Mouse (Mus musculus): ENCODE measurements around the gene Ampd2.

Gene Ampd2

DNA sequence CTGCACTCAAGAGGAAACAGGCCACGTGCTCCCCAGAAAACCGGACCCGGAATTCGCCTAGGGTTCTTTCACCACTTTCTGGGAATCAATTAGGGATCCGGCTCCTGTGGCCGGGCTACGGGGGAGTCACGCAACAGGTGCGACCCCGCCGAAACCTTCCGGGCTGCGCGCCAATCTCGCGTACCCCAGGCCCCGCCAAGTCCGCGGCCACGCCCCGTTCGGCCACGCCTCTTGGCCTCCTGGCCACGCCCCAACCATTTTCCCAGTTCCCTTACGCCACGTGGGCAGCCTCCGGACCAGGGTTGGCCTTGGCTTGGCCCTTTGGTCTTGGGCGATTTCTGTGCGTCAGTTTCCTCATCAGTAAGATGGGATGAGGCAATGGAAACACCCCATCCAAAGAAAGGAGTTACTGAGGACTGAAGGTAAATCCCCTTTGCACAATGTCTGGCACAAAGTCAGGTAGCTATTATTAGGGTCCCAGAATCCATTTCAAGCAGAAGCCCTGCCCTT is at the start of gene Ampd2:
Gene Ampd2 (minus strand): TSS at position 182 of the 510 bp plus-strand sequence.
- peak; percentile 96 for DNase-seq (ENCODE audit: low spot score)

DNA sequence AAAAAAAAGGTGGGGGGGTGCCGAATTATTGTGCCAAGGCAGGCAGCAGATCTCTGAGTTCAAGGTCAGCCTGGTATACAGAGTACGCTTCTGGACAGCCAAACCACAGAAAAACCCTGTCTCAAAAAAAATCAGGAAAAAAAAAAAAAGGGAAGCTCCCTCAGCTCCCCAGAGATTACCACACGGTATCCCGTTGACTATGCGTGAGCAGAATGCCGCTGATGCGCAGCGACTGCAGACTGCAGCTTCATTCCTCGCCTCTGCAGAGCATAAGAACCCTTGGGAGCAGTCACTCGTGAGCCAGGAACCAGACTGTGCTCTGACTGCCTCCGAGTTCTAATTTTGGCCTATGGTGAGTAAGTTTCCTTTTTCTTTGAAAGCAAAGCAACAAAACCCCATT is 48.2 kb upstream of the Ampd2 start:
- DNase-seq (ENCODE audit: low spot score), result no peak

DNA sequence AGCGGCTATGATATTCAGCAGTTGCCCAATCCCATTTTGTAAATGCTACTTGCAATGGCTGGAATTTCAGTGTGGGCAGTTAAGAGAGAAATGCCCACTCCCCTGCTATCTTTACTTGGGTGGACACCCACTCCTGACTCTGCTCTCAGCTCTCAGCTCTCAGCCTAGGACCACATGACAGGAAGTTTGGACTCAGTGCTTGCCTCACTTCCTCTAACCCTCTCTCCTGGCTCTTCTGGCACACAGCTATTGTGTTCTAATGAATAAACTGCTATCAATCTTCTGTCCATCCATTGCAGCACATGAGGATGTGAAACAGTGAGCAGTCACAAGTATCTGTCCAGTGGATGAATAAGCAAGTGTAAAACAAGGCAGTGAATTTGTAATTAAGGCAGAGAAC is 46.0 kb upstream of the Ampd2 start:
- no peak for DNase-seq (ENCODE audit: low spot score)

DNA sequence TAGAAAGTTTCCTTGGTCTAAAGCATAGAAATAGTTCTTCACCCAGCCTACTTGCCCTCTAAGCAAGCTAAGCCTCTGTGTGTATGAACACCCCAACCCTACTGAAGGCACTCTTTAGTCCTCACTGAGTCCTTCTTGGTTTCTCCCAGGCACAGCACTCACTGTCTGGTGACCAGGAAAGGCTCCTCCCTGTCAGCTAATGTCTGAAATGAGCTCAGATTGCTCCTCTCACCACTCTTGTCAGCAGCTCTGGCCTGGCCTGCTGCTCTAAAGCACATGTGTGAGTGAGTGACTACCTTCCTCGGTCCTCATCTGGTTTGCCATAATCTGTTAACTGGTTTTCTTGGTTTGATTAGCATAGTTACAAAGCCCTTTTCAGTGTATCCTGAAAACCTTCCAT is 45.4 kb upstream of the Ampd2 start:
- DNase-seq (ENCODE audit: low spot score), result no peak

DNA sequence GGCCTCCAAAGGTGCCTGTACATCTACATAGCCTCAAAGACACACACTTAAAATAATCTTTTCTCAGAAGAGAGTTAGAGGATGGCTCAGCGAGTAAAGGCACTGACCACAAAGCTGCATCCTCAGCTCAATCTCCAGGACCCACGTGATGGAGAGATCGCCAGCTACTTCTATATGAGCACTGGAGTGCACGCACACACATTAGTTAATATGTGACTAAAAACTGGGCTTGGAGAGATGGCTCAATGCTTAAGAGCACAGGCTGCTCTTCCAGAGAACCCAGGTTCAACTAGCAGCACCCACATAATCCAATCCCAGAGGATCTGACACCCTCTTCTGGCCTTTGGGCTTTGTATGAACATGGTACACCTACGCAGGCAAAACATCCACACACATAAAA is 44.8 kb upstream of the Ampd2 start:
- DNase-seq (ENCODE audit: low spot score), result no peak

DNA sequence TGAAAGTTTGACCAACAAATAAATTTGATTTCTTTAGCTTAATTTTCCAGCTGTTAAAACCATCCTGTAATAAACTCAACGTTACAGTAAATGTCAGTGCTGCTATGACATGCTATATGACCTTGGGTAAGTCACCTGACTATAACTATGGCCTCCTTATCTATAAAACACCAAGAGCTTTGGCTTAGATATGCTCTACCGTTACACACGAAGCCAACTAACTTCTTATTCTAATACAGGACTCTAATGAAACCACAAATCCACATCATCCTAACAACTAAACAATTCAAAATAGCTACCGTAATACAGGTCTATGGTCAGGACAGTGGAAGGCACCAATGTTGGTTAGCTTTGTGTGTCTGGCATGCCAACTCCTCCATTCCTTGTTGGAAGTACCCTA is 43.4 kb upstream of the Ampd2 start:
- no peak for DNase-seq (ENCODE audit: low spot score)

DNA sequence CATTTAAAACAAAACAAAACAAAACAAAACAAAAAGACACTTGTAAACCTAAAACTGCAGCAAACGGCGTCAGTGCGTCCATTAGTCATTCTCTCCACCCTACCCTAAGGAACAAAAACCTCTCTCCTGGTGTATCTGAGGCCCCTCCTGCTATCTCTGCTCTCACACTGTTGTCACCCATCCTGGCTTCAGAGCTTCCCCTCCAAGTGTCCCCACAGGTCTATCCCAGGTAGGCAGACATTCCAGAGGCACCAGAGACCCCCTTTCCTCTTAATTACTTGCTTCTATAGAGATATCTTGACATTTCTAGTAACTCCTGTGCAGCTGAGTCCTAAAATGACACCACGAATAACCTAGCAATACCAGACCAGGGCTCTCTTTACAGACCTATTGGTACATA is 42.9 kb upstream of the Ampd2 start:
- no peak for DNase-seq (ENCODE audit: low spot score)

DNA sequence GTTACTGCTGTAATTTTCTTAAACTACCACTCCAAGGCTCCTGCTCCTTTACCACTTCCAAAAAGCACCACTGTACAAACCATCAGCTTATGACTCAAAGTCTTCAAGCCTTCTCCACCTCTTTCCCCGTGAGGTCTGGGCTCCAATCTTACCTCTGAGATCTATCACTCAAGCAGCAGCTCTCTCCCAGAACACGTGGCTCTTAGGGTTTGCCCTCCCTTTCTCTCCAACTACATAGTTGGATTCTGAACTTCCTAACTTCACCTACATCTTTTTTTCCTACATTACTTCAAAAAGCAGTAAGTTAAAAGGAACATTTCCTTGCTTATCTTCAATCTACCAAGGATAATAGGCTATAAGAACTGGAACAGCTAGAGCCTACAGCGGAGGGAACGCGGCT is 42.1 kb upstream of the Ampd2 start:
- no peak for DNase-seq (ENCODE audit: low spot score)

DNA sequence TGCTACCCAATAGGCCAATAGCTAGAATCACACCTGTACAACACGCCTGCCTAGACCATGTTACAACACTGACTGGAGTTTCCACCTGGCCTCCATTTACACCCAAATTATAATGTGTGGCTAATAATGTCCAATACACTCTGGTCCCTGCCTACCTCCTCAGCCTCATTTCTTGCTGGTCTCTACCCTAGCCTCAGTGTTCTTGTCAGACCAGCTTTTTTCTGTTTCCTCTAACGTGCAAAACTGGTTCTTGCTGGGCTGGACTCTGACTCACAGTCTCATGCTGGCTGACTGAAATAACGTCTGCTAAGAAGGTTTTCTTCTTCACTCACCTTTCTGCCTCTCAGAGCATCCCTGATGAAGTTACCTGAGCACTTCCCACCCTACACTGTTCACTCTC is 39.9 kb upstream of the Ampd2 start:
- no peak for DNase-seq (ENCODE audit: low spot score)

DNA sequence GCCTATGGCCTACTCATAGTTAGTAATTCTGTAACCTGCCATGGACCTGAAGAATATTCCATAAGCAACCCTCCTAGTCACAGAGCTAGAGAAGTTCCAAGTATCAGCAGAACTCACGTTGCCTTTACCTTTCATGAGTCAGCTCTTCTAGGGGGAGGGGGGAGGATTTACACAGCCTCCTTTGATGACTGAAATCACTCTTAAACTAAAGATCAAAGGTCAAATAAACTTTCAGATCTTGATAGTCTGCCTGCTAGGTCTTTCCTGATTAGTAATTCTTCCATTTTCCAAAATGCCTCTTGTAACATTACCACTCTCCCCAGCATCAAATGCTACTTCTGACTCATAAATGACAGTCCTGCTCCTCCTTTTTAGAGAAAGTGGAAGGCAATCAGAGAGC is 37.7 kb upstream of the Ampd2 start:
- no peak for DNase-seq (ENCODE audit: low spot score)

DNA sequence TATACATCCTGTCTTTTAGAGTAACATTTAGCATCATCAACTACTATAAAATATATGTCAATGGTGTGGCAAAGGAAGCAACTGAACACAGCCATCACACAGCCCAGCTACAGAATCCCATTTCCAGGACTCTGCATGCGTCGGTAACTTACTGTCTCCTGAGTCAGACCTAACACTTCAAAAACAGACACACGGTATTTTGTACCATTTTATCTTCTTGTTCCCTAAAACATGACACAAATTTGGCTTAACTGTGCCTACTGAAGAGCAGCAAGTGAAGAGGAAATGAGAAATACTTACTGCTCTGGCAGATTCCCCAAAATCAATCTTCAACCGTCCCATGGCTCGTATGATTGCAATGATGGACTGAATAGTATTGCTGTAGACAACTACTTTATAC is 36.8 kb upstream of the Ampd2 start:
- no peak for DNase-seq (ENCODE audit: low spot score)

DNA sequence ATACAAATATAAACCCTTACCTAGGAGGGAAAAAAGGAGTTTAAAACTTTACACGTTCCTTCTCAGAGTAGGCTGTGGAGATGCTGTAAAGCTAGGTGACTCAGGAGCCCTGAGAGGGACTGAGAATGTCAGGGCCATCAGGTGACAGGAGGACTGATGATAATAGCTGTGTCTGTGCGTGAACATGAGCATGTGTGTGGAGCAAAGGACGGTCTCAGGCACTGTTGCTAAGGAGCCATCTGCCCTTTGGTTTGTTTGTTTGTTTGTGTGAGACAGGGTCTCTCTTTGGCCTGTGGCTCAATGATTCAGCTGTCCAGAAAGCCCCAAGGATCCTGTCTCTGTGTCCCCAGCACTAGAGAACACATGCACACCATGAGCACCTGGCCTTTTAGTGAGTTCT is 34.6 kb upstream of the Ampd2 start:
- no peak for DNase-seq (ENCODE audit: low spot score)

DNA sequence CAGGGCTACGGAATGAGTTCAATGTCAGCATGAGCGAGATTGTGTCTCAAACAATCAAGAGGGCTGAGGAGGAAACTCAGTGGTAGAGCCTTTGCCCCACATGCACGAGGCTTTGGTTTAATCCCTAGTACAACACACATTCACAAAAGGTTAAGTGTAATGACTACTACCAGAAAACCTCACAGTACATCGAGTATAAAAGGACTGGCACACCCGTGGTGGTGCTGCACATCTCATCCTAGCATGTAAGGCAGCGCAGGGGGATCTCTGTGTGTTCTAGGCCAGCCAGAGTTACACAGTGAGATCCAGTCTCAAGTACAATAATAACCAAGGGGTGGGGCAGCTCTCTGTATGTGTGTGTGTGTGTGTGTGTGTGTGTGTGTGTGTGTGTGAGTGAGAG is 31.0 kb upstream of the Ampd2 start:
- DNase-seq (ENCODE audit: low spot score), result no peak

DNA sequence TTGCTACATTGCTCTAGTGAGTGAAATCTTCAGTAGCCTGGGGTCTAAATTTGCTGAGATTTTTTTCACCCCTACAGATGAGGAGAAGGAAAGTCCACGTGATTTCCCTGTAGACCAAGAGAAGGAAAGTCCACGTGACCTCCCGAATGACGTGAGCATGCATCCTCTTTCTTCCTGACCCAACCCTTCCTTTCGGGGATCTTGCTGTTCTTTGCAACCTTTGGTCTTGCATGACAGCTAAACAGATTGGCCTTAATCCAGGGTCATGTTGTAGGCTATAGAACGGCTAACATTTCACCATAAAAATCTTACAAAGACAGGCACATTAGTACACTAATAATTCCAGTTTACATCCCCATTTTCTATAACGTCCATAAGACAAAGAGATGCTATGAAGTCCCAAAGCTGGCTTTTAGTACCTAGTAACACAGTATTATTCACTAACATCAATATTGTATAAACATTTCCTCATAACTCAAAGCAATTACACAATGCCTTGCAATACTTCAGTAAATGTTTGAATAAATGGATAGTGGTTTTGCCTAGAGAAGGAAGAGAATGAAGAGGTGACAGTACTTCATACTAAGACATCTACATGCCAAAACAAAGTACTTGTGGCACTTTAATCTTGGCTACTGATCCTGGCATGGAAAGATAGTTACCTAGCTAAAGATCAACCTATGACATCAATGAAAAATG is 27.3 kb upstream of the Ampd2 start:
- no peak for DNase-seq (ENCODE audit: low spot score)

DNA sequence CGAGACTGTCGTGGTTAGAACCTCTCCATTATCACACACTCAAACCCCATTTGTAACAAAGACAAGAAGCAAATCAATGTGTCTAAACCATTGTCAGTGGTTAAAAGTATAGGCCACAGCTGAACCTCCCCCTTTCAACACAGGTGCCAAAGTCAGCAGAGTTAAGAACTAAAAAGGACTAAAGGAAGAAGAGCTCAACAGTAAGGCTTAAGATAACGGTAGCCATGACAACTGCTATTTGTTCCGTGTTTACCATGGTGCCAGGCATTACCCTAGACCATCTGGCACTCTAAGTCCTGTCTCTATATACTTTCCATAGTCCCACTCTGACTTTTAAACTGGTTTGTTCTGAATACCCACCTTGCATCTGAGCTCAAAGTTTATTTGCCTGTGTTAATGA is 26.2 kb upstream of the Ampd2 start:
- DNase-seq (ENCODE audit: low spot score), result no peak

DNA sequence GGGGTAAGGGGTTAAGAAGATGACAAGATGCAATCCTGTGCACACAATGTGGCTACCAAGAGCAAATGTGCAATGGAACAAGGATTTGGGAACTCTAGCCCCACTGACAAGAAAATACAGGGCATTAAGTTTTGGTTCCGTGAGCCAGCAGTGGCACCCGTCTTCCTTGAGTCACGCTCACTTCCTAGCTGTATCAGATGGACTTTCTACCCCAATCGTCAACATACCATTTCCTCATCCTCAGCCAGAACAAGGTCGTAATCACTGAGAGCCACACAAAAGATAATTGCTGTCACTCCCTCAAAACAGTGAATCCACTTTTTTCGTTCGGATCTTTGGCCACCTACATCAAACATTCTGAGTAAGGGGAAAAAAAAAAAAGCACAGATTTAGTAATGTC is 25.8 kb upstream of the Ampd2 start:
- no peak for DNase-seq (ENCODE audit: low spot score)

DNA sequence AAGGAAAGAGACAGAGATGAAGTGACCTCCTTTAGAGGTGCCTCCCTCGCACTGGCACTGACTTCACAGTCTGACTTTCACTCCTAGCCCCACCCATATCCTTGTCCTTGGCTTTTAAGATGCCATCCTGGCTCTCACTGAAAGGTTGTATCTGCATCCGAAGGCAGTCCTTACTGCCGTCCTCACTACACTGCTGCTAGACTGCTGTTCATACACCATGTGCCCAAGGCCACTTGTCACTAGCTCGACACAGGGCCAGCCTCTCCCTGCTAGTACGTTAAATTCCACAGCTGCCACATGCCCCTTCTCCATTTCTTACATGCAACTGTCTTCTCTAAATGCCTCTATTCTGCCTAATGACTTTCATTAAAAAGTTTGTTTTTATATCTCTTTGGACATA is 24.9 kb upstream of the Ampd2 start:
- DNase-seq (ENCODE audit: low spot score), result no peak

DNA sequence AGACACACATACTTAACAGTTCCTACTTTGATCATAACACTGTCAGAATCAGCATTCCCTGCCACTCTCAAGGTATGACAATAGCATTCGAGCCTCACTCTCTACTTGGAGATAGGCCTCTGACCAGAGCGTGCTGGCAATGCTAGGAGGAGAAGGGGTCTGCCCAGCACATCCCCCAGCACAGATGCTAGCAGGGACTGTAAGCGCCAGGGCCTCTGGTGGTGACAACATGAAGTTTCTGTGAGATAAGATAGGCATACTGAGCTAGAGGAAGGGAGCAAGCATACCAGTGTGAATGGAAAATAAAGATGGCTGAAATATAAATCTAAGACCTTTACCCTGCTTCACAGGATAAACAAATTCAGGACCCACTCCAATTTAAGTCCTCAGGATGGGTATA is 18.8 kb upstream of the Ampd2 start:
- peak; percentile 35 for DNase-seq (ENCODE audit: low spot score)

DNA sequence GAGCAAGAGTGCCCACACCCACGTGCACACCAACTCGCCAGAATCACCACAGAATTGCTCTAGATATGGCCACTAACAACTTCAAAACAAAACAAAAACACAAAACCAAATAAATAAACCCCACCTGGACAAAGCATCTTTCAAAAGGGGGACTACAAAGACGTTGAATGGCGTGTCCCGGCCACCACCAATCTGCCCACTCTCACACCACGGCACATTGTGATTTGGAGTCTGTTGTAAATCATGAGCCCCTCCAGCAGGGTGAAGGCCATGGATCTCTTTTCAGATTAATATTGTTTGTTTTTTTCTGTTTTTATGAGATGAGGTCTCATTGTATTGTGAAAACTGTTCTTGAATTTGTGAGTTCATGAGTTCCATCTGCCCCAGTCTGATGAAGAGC is 15.6 kb upstream of the Ampd2 start:
- no peak for DNase-seq (ENCODE audit: low spot score)

DNA sequence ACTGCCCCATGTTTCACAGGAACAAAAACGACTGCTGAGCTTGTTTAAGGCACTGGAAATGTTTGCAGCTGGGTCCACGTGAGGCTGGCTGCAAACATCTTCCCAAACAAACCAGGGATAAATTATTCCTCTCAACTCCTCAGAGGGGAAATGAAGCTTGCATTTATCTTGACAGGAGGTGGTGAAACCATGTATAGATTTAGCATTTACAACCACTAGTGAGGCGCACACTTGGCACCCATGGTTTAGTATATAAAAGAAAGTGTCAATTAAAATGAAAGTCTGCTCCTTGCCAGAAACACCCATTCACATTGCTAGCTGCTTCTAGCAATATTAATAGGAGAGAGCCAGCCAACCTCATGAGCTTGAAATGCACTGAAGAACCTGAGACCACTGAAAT is 15.1 kb upstream of the Ampd2 start:
- DNase-seq (ENCODE audit: low spot score), result no peak

DNA sequence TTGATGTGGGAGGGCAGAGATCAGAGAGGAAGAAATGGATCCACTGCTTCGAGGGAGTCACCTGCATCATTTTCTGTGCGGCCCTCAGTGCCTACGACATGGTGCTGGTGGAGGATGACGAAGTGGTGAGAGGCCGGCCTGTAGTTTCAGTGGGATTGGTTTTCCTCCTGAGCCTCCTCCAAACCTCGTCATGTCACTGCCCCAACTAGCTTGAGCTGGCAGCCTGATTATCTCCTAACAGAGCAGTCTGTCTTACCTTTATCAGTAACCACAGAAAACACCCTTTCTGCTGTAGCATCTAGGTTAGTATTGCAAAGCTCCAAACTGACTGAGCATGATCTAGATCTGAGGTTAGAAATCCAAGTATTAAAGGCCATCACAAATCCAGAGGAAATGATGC is 11.9 kb upstream of the Ampd2 start:
- no peak for DNase-seq (ENCODE audit: low spot score)

DNA sequence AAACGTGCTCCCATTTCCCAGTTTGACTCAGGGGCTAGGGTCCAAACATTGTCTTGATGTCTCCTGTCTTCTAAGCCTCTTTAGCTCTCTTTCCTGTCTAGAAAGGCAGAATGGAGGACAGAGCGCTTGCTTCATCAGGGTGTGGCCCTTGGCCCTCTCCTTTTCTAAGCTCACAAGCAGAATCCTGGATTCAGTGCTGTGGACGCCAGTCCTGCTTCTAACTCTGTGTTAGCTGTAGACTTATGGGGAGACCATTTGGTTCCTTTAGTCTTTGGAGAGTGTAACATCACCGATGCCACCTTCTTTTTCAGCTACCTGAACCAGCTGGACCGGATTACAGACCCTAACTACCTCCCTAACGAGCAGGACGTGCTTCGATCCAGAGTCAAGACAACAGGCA is 11.2 kb upstream of the Ampd2 start:
- DNase-seq (ENCODE audit: low spot score), result no peak

DNA sequence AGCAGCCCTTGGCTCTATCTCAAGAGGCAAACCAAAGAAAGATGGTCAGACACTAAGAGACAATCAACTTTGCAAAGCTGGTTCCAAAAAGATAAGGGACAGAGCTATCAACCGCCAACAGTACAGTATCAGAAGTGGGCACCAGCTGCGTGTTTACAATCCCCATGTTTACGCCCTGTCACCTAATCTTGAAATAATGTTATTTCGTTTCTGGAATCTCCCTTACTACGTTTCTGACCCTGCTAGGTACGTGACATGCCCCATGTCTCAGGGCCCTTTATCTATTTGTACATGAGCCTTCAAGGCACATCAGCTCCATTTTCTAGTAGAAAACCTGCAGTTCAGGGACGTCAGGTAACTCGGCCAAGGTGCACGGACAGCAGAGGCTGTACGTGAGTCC is 10.3 kb upstream of the Ampd2 start:
- no peak for DNase-seq (ENCODE audit: low spot score)

DNA sequence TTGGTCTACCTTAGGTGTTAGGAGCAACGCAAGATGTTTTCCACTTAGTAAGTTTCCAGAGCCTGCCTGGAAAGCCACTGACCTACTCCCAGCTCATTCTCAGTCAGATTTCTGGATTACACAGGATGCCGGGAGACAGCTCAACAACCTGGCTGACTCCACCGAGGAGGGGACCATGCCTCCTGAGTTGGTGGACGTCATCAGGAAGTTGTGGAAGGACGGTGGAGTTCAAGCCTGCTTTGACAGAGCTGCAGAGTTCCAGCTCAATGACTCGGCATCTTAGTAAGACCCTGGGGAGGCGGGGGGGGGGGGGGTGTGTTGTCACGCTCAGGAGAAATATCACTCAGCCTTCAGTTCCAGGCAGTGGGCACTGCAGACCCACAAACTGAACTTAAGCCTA is 9.8 kb upstream of the Ampd2 start:
- no peak for DNase-seq (ENCODE audit: low spot score)

All from testis, postnatal 10 days (tissue).